Mouse (Mus musculus): ENCODE data around the gene Kansl2. TPM values are rescaled to one million over a fixed set of nuclear protein-coding genes. Genes with fewer than 3 reads are reported as not detected.

Gene Kansl2
- 40.8 and 48.7 TPM in 2 replicates for polyA plus RNA-seq (2012; rRNA removed)

GRCm38 (mm10) chr15:98533881-98534627 lies at the start of gene Kansl2:
Gene Kansl2 (minus strand): TSS chr15:98534264.

GRCm38 (mm10) chr15:98570873-98571538 lies 36.9 kb upstream of the Kansl2 start, which contains the start of the genes Ccnt1 and 4930415O20Rik:
Gene Ccnt1 (minus strand): TSS chr15:98570923.
Gene 4930415O20Rik (plus strand): TSS chr15:98571004.

GRCm38 (mm10) chr15:98492102-98492501 lies 42.0 kb downstream of the Kansl2 start, which contains the start of gene Olfr279:
Gene Olfr279 (plus strand): TSS chr15:98492402.

GRCm38 (mm10) chr15:98482701-98483100 lies 51.4 kb downstream of the Kansl2 start, which contains the start of gene Lalba:
Gene Lalba (minus strand): TSS chr15:98482721.

GRCm38 (mm10) chr15:98469596-98469995 lies 64.5 kb downstream of the Kansl2 start, which contains the start of gene OR5BS1P:
Gene OR5BS1P (plus strand): TSS chr15:98469896.

Other genes with a start within 250 kb of the Kansl2 start
- gene Zfp641, start 238.1 kb downstream of the Kansl2 start, polyA plus RNA-seq (2012; rRNA removed), result 2.1 and 2.3 TPM in 2 replicates
- gene Olfr285, start 216.9 kb downstream of the Kansl2 start, polyA plus RNA-seq (2012; rRNA removed), result not detected in 2 replicates
- gene Olfr284, start 193.3 kb downstream of the Kansl2 start, polyA plus RNA-seq (2012; rRNA removed), result not detected in 2 replicates
- not detected in 2 replicates for gene Olfr283, start 153.3 kb downstream of the Kansl2 start, polyA plus RNA-seq (2012; rRNA removed)
- not detected in 2 replicates for gene Olfr282, start 103.0 kb downstream of the Kansl2 start, polyA plus RNA-seq (2012; rRNA removed)
- not detected in 2 replicates for gene Olfr281, start 81.7 kb downstream of the Kansl2 start, polyA plus RNA-seq (2012; rRNA removed)
- gene OR5BS1P, start 64.4 kb downstream of the Kansl2 start, polyA plus RNA-seq (2012; rRNA removed), result not detected in 2 replicates
- not detected in 2 replicates for gene Lalba, start 51.5 kb downstream of the Kansl2 start, polyA plus RNA-seq (2012; rRNA removed)
- gene Olfr279, start 41.9 kb downstream of the Kansl2 start, polyA plus RNA-seq (2012; rRNA removed), result not detected in 2 replicates
- 14.3 and 16.6 TPM in 2 replicates for gene Ccnt1, start 36.7 kb upstream of the Kansl2 start, polyA plus RNA-seq (2012; rRNA removed)
- 0.99 TPM in 1 of 2 replicates, not detected in the other for gene 4930415O20Rik, start 36.7 kb upstream of the Kansl2 start, polyA plus RNA-seq (2012; rRNA removed)
- gene Adcy6, start 75.8 kb upstream of the Kansl2 start, polyA plus RNA-seq (2012; rRNA removed), result 92.3 and 95.3 TPM in 2 replicates
- 122 and 125 TPM in 2 replicates for gene Cacnb3, start 96.6 kb upstream of the Kansl2 start, polyA plus RNA-seq (2012; rRNA removed)
- 36.2 and 37.9 TPM in 2 replicates for gene Ddx23, start 128.6 kb upstream of the Kansl2 start, polyA plus RNA-seq (2012; rRNA removed)
- 2.1 and 2.6 TPM in 2 replicates for gene Rnd1, start 143.2 kb upstream of the Kansl2 start, polyA plus RNA-seq (2012; rRNA removed)
- gene Ccdc65, start 173.9 kb upstream of the Kansl2 start, polyA plus RNA-seq (2012; rRNA removed), result 6.3 and 7.8 TPM in 2 replicates
- 28.3 and 37.1 TPM in 2 replicates for gene Fkbp11, start 193.9 kb upstream of the Kansl2 start, polyA plus RNA-seq (2012; rRNA removed)
- 143 and 148 TPM in 2 replicates for gene Arf3, start 228.9 kb upstream of the Kansl2 start, polyA plus RNA-seq (2012; rRNA removed)
- gene Wnt10b, start 243.9 kb upstream of the Kansl2 start, polyA plus RNA-seq (2012; rRNA removed), result 104 and 226 TPM in 2 replicates

All from ovary, adult 2 months (tissue).